Mouse (Mus musculus): ENCODE results near the gene Esrrg. TPM values are rescaled to one million over a fixed set of nuclear protein-coding genes. Genes with fewer than 3 reads are reported as not detected.

Gene Esrrg
- polyA plus RNA-seq, 1 experiment from 2014 or later: 10.7 TPM

- ATAC-seq (ENCODE audit: insufficient read depth, low FRiP score): no peak
- Histone ChIP-seq H3K27me3 (ENCODE audit: control insufficient read depth, insufficient read depth, low read length) (no peaks in the 10 kb centered on the region), H3K27ac (ENCODE audit: low read length) (no peak within 1 kb of the TSS), H3K36me3 (ENCODE audit: control insufficient read depth, insufficient read depth, low read length) (no peaks in the 10 kb centered on the region), H3K4me2 (ENCODE audit: low read depth, low read length) (no peak within 1 kb of the TSS), H3K9me3 (replicated peaks; ENCODE audit: control insufficient read depth, low read length) (no peaks in the 10 kb centered on the region), H3K4me1 (ENCODE audit: control insufficient read depth, insufficient read depth, low read length) (no peaks in the 10 kb centered on the region), H3K9ac (ENCODE audit: low read length) (no peak within 1 kb of the TSS), H3K4me3 (replicated peaks; ENCODE audit: low read length) (no peak within 1 kb of the TSS)
- WGBS: 62% methylated on average over 10 of the region's 10 CpGs
Observed at GRCm38 (mm10) chr1:188261903-188262682, 653.5 kb downstream of the Esrrg start, which contains the start of gene Ush2a. Gene Ush2a, plus strand, starts transcription at chr1:188262023.

Data from stomach, embryonic 16.5 days (tissue).